Mouse (Mus musculus) testis, adult 2 months (tissue): Measurements from ENCODE around the gene Cpvl.

Experiments used
- CTCF ChIP-seq: fragments of 200-500 bp; IDR thresholded peaks from 2 replicates; pipeline ENCODE4 v1.5.1; 2012; ENCODE audit warnings: low read depth, mild to moderate bottlenecking, inconsistent platforms, low read length, moderate library complexity; ENCODE audit not compliant: control insufficient read depth, insufficient read depth, insufficient replicate concordance
- POLR2A ChIP-seq: fragments of 200-500 bp; IDR thresholded peaks from 2 replicates; pipeline ENCODE4 v1.6.1; 2012; ENCODE audit warnings: low read depth, mild to moderate bottlenecking, inconsistent platforms, low read length, moderate library complexity; ENCODE audit not compliant: control insufficient read depth

GRCm38 (mm10) chr6:53856775-53857174, 121.7 kb downstream of the Cpvl start:
- TF ChIP-seq CTCF (no peak), POLR2A (no peak)
